Mouse (Mus musculus): ENCODE results near the gene Dok1. TPM values are rescaled to one million over a fixed set of nuclear protein-coding genes. Genes with fewer than 3 reads are reported as not detected.

The Dok1 gene
- 2.3 TPM in 2 replicates for polyA plus RNA-seq (2015; fragmentation: Nextera tagmentation; extraction: Ambion mirVana)

DNA sequence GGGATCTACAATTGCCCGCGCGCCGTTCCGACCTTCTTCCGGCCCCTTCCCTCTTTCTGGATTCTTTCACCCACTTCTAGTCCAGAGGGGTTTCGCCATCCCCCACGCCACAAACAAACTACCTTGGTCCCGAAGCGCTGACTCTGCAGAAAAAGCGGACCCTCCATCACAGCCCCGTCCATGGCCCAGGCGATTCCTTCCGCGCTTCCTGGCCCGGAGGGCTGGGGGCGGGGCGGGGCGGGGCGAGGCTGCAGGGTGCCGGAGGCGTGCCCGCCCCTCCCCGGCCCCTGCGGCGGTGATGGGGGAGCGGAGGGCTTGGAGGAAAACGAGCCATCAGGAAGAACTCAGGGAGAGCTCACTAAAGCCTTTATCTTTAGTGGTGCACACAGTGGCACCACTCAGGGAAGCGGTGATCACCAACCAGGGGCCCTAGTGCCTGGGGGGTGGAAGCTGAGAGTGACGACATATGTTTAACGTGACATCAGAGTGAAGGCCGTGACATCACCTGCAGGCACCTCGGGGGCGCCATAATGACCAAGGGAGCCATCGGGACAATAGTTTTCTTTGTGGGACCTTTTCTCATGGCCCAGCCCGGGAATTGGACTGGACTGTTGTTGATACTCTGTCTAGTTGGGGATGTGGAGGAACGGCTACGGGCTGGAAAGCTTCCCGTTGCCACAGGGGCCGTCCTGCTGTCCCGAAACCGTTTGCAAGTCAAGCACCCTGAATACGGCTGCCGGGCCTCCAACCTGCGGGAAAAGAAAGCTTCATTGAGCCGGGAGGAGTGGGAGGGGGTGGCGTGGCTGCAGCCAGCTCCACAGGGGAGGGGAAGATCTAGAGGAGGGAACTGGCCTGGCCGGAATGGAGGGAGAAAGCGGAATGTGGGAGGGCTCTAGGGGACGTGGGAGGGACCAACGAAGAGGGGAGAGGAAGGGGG, at the start of gene Dok1, which contains the start of gene Loxl3:
Dok1 (minus strand) TSS at position 223 of the 937 bp plus-strand sequence.
Loxl3 (plus strand) TSS at position 925 of the 937 bp plus-strand sequence.
- WGBS = 1% methylated on average over 51 of the region's 51 CpGs
- Histone ChIP-seq H3K9ac (peak within 1 kb of the TSS; percentile 28), H3K9me3 (no peaks in the 10 kb centered on the region), H3K27me3 (replicated peaks) (peaks cover 41% of the 10 kb centered on the region), H3K36me3 (replicated peaks) (no peaks in the 10 kb centered on the region), H3K4me2 (peak within 1 kb of the TSS; percentile 80), H3K27ac (peak within 1 kb of the TSS; percentile 64), H3K4me1 (peaks cover 25% of the 10 kb centered on the region), H3K4me3 (peak within 1 kb of the TSS; percentile 42)
- ATAC-seq (replicated peaks) = peak; percentile 59

DNA sequence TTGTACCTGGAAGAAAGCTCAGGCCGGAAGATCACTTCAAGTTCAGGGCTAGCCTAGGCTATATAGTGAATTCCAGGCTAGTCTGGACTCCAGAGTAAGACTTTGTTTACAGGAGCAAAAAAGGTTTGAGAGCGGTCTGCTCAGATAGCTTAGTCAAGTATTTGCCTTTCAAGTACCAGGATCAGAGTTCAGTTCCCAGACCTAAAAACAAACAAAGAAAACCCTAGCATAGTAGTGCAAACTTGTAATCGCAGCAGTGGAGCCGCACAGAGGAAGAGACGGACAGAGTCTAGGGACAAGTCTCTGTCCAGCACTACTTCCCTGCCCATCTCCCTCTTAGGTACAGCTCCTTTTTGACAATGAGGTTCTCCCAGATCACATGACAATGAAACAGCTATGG, 46.9 kb upstream of the Dok1 start:
- Histone ChIP-seq H3K27ac (no peak overlapping the region), H3K4me3 (no peak overlapping the region), H3K9ac (no peak overlapping the region), H3K4me2 (no peak overlapping the region), H3K9me3 (no peaks in the 10 kb centered on the region), H3K27me3 (replicated peaks) (peaks cover 47% of the 10 kb centered on the region), H3K4me1 (peaks cover 29% of the 10 kb centered on the region), H3K36me3 (replicated peaks) (0 out of 2 replicates have a peak, but pooled peaks cover 9% of the 10 kb centered on the region)
- 92% methylated on average over 5 of the region's 5 CpGs for WGBS
- ATAC-seq (replicated peaks) = no peak

DNA sequence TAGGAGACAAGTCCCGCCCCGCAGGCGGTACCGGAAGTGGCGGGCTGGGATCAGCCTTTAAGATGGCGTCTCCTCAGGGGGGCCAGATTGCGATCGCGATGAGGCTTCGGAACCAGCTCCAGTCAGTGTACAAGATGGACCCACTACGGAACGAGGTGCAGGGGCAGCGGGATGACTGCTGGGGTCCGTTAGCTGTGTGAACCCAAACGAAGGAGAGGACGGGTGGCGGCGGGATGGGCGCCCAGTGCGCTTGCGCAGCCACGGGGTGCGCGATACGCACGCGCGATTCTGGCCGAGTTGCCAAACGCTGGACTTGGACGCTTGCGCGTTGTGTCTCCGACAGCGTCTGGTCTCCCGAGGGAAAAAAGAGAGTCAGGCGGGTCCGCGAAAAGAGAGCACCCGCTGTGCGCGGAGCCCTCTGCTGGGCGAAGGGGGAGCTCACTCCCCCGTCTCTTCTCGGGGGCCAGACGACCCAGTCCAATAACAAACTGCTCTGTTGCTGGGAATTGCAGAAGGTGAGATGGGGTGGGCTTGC, 45.1 kb upstream of the Dok1 start:
- H3K4me2 ChIP-seq = peak overlapping the region; percentile 95
- H3K4me1 ChIP-seq = peaks cover 26% of the 10 kb centered on the region
- H3K4me3 ChIP-seq = peak overlapping the region; percentile 92
- 0 out of 2 replicates have a peak, but pooled peaks cover 9% of the 10 kb centered on the region for H3K36me3 ChIP-seq (replicated peaks)
- H3K9me3 ChIP-seq = no peaks in the 10 kb centered on the region
- peak overlapping the region; percentile 88 for H3K9ac ChIP-seq
- peaks cover 47% of the 10 kb centered on the region for H3K27me3 ChIP-seq (replicated peaks)
- H3K27ac ChIP-seq = peak overlapping the region; percentile 95
- 0% methylated on average over 46 of the region's 46 CpGs for WGBS
- ATAC-seq (replicated peaks) = peak; percentile 91

DNA sequence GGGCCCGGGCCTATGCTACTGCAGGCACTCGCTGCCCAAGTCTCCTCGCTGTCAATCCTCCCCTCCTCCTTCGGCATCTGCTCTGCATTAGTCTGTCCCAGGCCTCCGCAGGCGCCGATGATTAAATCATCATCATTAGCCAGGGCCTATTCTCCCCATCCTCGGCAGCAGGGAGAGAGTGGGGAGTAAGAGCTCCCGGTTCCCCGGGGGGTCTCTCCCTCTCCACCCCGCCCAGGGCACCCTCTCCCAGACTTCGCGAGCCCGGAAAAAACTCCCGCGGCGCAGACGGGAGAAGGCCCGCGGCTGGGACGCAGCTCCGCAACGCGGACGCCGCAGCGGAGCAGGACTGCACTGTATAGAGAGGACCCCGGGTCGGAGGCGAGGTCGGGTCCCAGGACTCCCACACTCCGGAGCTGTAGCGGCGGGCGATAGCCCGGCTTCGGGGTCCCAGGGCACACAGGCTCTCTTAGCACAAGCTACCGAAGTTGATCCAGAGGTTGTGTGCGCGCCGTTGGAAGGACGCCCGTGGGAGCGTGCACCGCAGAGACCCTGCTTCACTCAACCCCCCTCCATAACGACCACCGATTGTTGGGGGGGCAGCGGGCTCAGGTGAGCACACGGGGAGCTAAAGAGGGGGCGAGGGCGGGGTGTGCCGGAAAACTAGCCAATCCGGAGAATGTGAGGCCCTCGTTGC, 44.5 kb upstream of the Dok1 start, which contains the start of gene Pcgf1:
Pcgf1 (plus strand) TSS at position 240 of the 694 bp plus-strand sequence.
- Histone ChIP-seq H3K27me3 (replicated peaks) (peaks cover 43% of the 10 kb centered on the region), H3K4me1 (peaks cover 25% of the 10 kb centered on the region), H3K4me2 (peak within 1 kb of the TSS; percentile 95), H3K36me3 (replicated peaks) (0 out of 2 replicates have a peak, but pooled peaks cover 9% of the 10 kb centered on the region), H3K4me3 (peak within 1 kb of the TSS; percentile 92), H3K27ac (peak within 1 kb of the TSS; percentile 95), H3K9me3 (no peaks in the 10 kb centered on the region), H3K9ac (peak within 1 kb of the TSS; percentile 88)
- ATAC-seq (replicated peaks) = peak; percentile 95
- WGBS = under 1% methylated on average over 54 of the region's 54 CpGs

DNA sequence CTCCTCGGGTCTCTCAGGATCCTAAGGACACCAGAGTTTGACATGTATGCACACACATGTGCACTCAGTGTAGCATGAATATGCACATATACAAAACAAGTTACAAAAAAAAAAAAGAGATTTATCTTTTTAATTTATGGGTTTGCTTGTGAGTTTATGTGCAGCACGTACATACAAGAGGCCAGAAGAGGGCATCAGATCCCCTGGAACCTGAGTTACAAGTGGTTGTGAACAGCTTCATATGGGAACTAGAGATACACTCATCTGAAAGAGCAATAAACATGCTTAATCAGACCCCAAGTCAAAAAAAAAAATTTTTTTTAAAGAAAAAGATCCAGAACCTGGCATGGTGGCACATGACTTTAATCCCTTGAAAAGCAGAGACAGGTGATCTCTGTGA, 41.7 kb upstream of the Dok1 start:
- Histone ChIP-seq H3K36me3 (replicated peaks) (no peaks in the 10 kb centered on the region), H3K9me3 (no peaks in the 10 kb centered on the region), H3K27me3 (replicated peaks) (peaks cover 60% of the 10 kb centered on the region), H3K9ac (no peak overlapping the region), H3K4me2 (no peak overlapping the region), H3K4me1 (peaks cover 31% of the 10 kb centered on the region), H3K4me3 (no peak overlapping the region), H3K27ac (no peak overlapping the region)
- no peak for ATAC-seq (replicated peaks)
- WGBS = 12% methylated on average over 2 of the region's 2 CpGs

DNA sequence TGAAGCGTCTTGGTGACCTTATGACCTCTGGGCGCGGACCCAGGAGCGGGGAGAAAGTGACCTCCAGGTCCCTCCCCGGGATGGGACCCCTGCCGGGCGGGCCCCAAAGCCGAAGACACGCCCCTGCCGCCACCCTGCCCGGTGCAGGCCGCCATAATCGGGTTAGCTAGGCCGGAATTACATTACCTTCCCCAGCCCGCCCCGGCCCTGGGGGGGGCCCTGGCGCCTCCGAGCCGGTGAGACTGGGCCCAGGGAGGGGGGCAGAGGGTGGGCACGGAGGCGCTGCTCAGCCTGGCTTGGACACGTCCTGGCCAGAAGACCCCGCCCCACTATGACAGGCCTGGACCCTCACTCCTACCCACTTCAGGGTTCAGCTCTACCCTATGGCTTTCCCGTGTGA, 37.9 kb upstream of the Dok1 start:
- 1% methylated on average over 23 of the region's 24 CpGs for WGBS
- no peak overlapping the region for H3K4me3 ChIP-seq
- no peak overlapping the region for H3K9ac ChIP-seq
- H3K4me2 ChIP-seq = no peak overlapping the region
- no peaks in the 10 kb centered on the region for H3K36me3 ChIP-seq (replicated peaks)
- no peaks in the 10 kb centered on the region for H3K9me3 ChIP-seq
- no peak overlapping the region for H3K27ac ChIP-seq
- peaks cover 27% of the 10 kb centered on the region for H3K4me1 ChIP-seq
- H3K27me3 ChIP-seq (replicated peaks) = peaks cover 94% of the 10 kb centered on the region
- 0 out of 2 replicates have a peak, but pooled peaks have one; percentile 13 for ATAC-seq (replicated peaks)

DNA sequence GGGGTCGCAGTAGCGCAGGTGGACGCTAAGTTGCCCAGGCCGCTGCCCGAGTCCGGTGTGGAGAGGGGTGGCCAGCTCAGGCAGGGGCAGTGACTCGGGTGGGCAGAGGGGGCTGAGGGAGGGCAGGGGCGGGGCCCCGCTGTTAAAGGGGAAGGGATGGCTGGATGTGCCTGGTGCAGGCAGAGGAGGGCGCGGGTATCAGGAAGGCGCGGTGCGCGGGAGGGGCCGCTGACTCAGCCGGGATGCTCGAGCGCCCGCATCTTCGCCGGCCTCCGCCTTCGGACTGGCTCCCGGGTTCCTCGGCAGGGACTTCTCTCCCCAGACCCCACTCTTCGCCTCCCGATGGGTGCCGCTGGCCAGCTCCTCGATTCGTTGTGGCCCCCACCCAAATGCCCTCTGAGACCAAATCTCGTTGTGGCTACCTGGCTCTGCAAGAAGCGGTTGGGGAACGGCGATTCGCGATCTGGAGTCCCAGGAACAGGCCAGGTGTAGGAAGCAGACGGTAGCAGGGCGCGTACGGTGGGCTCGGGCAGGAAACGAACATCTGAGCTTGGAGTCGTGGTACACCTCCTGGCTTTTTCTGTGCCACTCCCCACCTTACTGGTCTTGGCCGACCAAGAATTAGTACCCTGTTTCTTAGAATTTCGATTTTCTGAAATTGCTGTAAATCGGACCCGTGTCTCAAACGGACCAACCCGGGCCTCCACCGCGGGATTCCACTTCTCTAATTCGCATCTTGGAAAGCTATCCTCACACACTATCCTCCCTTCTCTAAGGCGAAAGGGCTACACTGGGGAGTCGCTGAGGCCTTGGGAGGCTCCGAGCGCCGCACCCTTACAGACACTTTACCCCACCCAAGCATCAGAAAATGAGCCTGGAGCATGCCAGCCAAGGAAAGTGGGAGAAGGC, 37.3 kb upstream of the Dok1 start:
- ATAC-seq (replicated peaks) = no peak
- peaks cover 27% of the 10 kb centered on the region for H3K4me1 ChIP-seq
- peaks cover 94% of the 10 kb centered on the region for H3K27me3 ChIP-seq (replicated peaks)
- H3K9ac ChIP-seq = no peak overlapping the region
- no peaks in the 10 kb centered on the region for H3K9me3 ChIP-seq
- no peaks in the 10 kb centered on the region for H3K36me3 ChIP-seq (replicated peaks)
- H3K4me2 ChIP-seq = no peak overlapping the region
- H3K27ac ChIP-seq = no peak overlapping the region
- H3K4me3 ChIP-seq = 0 out of 2 replicates have a peak overlapping the region, but pooled peaks have one; percentile 2
- 1% methylated on average over 56 of the region's 58 CpGs for WGBS

DNA sequence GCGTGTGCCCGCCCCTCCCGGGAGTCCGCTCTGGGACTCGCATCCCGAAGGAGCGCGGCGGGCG, 36.8 kb upstream of the Dok1 start, which contains the start of gene Tlx2:
Tlx2 (minus strand) TSS at position 47 of the 64 bp plus-strand sequence.
- ATAC-seq (replicated peaks) = no peak
- Histone ChIP-seq H3K9ac (no peak within 1 kb of the TSS), H3K27ac (no peak within 1 kb of the TSS), H3K9me3 (no peaks in the 10 kb centered on the region), H3K4me1 (peaks cover 27% of the 10 kb centered on the region), H3K4me2 (no peak within 1 kb of the TSS), H3K36me3 (replicated peaks) (no peaks in the 10 kb centered on the region), H3K4me3 (peak within 1 kb of the TSS; percentile 25), H3K27me3 (replicated peaks) (peaks cover 94% of the 10 kb centered on the region)
- 0% methylated on average over 9 of the region's 10 CpGs for WGBS

DNA sequence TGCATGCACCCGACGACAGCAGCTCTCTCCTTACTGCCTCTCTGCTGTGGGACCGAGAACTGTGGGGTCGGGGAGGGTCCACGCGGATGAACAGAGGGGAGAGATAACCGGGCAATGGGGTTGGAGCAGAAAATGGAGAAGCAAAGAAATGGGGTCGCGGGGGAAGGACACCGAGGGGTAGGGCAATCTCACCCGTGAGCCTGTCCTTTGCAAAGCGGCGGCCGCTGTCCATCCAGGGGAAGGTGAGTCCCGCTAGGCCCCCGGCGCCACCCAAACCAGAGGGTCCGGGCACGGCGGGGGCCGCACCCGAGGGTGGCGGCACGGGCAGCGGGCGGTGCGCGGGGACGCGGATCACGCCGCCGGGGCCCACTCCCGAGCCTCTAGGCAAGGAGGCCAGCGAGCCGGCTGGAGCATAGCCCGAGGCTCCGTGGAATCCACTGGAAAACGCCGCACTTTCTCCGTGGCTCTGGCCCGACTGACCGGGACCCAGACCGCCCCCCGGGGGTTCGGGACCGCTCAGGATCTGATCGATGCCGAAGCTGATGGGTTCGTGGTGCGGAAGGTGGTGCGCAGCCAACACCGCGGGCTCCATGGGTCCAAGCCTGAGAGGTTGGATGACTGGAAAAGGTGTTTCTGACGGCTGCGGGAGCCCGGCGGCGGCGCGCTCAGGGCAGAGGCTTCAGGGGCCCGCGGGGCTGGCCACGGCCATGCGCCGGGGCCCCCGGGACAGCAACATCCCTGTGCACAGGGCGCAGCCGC, 36.4 kb upstream of the Dok1 start:
- Histone ChIP-seq H3K27me3 (replicated peaks) (peaks cover 94% of the 10 kb centered on the region), H3K4me2 (no peak overlapping the region), H3K27ac (no peak overlapping the region), H3K9ac (no peak overlapping the region), H3K36me3 (replicated peaks) (no peaks in the 10 kb centered on the region), H3K4me1 (peaks cover 27% of the 10 kb centered on the region), H3K4me3 (0 out of 2 replicates have a peak overlapping the region, but pooled peaks have one; percentile 2), H3K9me3 (no peaks in the 10 kb centered on the region)
- peak; percentile 51 for ATAC-seq (replicated peaks)
- 1% methylated on average over 69 of the region's 69 CpGs for WGBS

DNA sequence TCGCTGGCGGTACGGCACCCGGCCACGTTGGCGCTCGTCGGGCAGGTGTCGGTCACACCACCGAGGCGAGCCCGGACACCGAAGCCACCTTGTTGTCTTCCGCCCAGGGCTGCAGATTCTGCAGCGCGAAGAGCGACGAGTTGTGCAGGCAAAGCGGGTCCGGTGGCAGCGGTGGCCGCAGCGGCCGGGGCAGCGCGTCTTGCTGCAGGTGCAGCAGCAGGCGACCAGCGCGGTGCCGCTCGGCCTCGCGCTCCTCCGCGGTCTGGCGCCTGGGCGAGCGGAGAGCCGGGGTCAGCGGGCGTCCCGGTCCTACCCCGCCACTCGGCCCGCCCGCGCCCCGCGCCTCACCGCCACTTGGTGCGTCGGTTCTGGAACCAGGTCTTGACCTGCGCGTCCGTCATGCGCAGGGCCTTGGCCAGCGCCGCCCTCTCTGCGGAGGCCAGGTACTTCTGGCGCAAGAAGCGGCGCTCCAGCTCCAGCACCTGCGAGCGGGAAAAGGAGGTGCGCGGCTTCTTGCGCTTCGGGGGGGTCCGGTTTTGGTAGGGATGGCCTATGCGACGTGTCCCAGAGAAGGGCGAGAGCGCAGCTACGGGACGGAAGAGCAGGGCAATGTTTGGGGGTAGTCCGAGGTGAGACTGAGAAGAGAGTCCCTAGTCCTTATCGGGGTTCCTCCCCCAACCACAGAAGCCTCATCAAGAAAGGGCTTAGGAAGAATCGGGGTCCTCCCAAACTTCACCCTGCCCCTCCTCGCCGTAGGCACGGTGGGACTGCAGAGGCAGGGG, 35.6 kb upstream of the Dok1 start:
- Histone ChIP-seq H3K4me1 (peaks cover 27% of the 10 kb centered on the region), H3K9ac (no peak overlapping the region), H3K9me3 (no peaks in the 10 kb centered on the region), H3K4me3 (peak overlapping the region; percentile 25), H3K4me2 (peak overlapping the region; percentile 38), H3K36me3 (replicated peaks) (no peaks in the 10 kb centered on the region), H3K27me3 (replicated peaks) (peaks cover 94% of the 10 kb centered on the region), H3K27ac (no peak overlapping the region)
- no peak for ATAC-seq (replicated peaks)
- WGBS = under 1% methylated on average over 81 of the region's 81 CpGs

All from midbrain, embryonic 15.5 days (tissue).